Mouse (Mus musculus) embryo, embryonic 11 days (tissue): ENCODE results near the gene Ccdc89.
A peak's percentile ranks its signal among the peaks of the same experiment; 100 is the strongest.

ENCODE experiments used
- DNase-seq: peaks from one replicate; pipeline ENCODE4 v3.0.0-alpha.2; 2015

The Ccdc89 gene

GRCm38 (mm10) chr7:90426020-90427001 is at the start of gene Ccdc89:
TSS of gene Ccdc89 (plus strand) at chr7:90426577.
- peak; percentile 88 for DNase-seq

DNA sequence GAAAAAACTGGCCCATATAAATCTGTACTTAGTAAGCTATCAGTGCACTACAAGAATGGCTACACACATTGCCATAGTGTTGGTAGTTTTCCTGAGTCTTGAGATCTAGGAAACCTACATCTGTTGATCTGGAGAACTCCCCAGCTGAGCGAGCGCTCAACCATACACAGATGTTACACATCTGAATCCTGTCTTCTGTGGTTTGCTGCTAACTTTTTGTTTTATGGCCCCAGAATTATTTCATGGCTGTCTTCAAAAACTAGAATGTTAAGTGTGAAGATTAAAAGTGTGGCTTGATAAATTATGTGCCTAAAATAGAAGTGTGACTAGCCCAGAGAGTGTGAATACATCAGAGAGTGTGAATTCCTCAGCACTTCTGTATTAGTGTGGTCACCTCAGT is 42.0 kb upstream of the Ccdc89 start:
- no peak for DNase-seq

DNA sequence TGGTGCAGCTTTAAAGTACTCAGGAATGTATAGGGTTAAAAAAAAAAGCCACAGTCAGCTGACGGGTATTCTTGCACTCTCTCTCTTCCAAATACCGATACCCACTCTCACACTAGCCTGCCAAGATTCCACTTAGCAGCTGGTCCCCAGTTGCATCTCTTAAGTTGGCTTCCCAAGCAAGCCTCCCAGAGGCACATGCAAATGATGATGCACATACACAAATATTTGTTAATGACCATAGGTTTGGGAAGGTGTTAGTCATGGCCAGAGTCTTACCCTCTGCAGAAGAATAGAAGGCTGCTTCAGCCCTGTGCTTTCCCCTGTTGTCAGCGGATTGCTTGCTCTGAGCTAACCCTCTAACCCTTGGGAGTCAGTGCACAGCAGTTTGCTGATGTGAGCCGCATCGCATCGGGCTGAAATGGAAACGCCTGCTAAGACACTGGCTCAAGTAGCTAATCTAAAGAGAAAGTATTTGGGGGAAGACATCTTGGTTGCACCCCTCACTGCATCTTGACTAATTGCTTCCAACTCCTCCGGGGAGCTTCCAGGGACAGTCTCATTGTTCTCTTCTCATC is 39.4 kb upstream of the Ccdc89 start:
- peak; percentile 37 for DNase-seq

- peak; percentile 21 for DNase-seq
Observed at GRCm38 (mm10) chr7:90389765-90390164, 36.6 kb upstream of the Ccdc89 start.

GRCm38 (mm10) chr7:90395073-90395472 is 31.3 kb upstream of the Ccdc89 start:
- no peak for DNase-seq

DNA sequence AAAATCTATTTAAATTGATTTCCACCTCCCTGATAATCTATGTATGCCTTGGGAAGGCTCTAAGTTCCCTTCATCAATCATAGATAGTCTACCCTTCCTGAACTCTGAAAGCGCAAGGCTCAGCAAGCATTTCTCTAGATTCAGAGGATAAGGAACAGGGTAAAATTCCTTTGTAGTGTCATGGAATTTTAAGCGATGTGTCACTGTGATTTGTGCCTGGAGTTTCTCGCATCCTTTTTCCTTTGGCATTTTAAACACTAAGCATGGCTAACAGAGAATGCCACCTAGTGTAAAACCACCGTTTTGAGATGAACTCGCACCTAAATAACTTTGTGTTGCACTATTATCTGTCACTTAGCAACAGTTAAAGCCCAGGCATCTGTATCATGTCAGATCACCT is 30.4 kb upstream of the Ccdc89 start:
- DNase-seq: no peak

- peak; percentile 72 for DNase-seq
Observed at GRCm38 (mm10) chr7:90409934-90410333, 16.4 kb upstream of the Ccdc89 start.

DNA sequence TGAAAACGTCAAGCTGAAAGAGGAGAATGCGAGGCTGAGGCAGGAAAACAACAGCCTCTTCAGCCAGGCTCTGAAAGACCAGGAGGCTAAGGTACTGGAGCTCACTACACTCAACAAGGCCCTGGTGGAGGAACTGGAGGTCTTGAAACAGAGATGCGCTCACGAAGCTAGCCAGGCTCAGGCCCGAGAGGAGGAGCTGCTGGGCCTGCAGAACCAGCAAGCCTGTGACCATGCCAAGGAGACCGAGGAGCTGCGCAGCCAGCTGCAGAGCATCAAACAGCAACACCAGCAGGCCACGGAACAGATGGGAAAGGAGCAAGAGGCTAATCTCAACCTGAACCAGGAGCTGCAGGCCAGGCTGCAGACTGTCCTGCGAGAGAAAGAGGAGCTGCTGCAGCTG is 629 bp downstream of the Ccdc89 start:
- DNase-seq: no peak

DNA sequence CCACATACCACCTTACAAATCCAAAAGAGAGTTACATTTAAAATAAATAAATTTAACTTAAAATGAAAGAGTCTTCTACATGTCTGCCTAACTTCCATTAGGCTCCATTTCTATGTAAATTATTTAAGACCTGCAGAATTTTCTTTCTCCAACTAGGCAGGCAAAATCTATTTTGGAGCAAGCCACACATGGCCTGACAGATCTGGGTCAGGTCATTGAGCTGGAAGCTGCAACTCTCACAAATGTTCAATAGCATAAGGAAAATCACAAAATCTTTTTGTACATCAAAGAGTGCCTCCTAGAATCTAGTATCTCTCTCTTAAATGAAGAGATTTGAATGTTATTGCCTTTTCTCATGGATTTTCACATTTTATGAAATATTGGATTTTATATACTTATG is 5.8 kb downstream of the Ccdc89 start:
- no peak for DNase-seq

DNA sequence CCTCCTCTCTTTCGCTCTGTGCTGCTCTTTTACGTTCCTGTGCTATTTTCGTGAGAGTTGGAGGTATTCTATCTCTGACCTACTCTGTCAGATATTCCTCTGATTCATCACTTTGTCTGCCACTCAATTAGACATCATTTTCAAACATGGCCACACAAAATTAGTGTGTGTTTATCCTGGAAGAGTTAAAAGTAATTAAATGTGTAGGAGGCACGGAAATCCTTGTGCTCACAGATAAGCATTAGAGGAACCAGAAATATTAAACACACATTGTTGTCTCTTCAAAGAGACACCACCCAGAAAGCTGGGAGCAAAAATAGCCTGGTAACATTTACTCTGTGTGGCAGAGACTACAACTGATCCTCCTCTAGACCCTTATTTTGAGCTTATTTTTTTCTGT is 13.7 kb downstream of the Ccdc89 start:
- DNase-seq: no peak

DNA sequence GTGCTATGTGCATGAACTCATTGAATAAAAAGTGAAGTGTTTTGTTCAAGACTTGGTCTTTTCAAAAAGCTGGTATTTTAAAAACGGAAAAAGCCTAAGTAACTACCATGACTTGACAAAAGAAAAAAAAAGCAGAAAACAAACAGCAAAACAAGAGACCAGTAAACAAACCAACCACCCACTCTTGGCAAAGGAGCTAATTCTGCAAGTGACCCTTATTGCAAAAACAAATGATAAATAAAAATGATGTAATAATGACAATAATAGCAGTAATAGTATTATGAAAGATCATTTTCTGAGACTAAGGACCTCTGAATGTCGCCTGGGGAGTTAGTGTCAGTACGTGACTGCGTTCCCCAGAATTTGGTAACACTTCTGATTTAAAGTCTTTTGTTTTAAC is 15.7 kb downstream of the Ccdc89 start:
- DNase-seq: no peak

DNA sequence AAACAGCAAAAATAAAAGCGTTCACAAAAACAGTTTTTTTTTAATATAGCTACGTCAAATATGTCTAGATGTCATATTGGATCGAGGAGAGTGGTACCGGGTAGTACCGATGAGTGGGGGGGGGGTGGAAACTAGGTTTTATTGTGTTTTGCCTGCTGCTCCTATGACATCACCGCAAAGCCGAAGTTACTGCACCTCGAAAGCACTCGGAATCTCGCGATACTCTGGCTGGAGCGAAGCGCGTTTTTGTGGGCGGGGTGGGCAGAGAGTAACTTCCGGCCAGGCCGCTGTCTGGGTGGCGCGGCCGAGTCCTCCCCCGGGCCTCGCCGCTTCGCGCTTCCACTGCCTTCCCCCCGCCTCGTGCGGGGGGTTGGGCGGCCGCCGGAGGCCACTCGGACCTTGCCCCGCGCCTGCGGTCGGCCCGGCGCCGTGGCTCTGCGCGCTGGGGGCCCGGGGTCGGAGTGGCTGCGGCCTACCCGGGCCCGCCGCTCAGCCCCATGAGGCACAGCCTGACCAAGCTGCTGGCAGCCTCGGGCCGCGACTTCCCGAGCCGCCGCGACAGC is 16.2 kb downstream of the Ccdc89 start, which contains the start of gene Crebzf:
Gene Crebzf, plus strand, starts transcription at position 212 of the 563 bp plus-strand sequence.
- DNase-seq: peak; percentile 100

- DNase-seq: peak; percentile 82
Observed at GRCm38 (mm10) chr7:90443101-90444091, 17.0 kb downstream of the Ccdc89 start.

DNA sequence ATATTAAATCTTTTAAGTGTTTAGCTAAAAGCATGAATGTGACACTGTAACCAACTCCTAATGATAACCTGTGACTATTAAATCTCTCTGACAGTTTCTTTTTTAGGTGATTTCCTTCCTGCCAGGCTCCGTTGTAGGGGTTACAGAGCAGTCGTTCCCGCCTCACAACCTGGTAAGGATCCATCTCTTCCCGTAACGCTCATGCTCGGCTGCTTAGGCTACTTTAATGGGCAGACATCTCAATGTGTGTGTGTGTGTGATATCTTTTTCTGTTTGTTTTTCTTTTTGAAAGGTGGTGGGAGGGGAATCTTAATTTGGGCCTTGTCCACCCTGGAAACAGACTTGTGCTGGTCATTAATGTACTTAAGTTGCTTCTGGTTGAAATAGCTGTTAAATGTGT is 17.8 kb downstream of the Ccdc89 start:
- DNase-seq: no peak

GRCm38 (mm10) chr7:90456149-90456844 is 29.9 kb downstream of the Ccdc89 start:
- DNase-seq: no peak

GRCm38 (mm10) chr7:90456845-90457468 is 30.6 kb downstream of the Ccdc89 start, which contains the start of gene Tmem126a:
TSS of gene Tmem126a (minus strand) at chr7:90457229.
- DNase-seq: peak; percentile 92

DNA sequence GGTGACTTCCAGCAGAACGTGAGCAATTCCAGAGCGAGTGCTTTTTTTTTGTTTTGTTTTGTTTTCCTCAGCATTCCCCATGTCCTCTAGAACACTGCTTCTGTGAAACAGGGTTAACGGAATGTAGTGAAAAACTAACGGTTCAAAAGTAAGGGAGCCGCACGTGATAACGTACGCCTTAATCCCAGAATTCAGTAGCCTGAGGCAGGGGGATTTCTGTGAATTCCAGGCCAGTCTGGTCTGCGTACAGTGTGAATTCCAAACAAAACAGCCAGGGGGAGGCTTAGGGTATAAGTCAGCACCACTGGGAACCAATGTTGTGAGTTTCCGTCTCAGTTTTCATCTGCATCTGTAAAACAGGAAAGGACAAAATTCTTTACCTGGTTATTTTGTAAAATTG is 31.1 kb downstream of the Ccdc89 start:
- DNase-seq: peak; percentile 64

DNA sequence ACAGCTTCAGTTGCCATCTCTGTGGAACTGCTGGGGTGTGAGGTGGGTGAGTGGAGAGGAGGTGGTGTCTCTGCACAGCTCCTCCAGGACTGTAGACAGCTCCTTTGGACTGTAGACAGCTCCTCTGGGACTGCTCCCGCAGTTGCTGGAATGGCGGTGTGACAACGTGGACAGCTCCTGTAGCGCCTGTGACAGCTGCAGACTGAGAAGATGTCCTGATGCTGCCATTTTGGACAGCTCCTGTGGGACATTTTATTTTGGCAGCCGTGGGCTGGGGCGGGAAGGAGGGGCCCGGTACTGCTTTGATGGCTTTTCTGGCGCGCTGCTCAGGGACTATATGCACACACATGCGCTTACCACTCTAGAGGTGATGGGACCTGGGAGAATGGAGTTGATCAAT is 34.0 kb downstream of the Ccdc89 start:
- DNase-seq: peak; percentile 25

DNA sequence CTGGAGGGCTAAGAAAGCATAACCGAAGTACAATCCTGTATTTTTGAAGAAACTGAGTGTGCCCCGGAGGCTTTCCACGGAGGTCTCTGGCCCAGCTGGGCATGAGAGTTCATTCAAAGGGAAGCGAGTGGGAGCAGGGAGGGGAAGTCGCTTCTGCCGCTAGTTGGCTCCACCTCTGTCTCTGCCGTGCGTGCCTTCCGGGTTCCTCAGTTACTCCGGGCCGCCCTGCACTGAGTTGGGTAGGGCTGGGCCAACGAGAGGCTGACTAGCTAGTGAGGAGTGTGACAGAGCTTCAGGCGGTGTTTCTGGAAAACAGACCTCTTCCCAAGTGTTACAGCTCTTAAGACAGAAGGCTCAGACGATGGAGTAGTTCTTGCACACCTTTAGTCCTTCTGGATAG is 34.6 kb downstream of the Ccdc89 start:
- peak; percentile 48 for DNase-seq

DNA sequence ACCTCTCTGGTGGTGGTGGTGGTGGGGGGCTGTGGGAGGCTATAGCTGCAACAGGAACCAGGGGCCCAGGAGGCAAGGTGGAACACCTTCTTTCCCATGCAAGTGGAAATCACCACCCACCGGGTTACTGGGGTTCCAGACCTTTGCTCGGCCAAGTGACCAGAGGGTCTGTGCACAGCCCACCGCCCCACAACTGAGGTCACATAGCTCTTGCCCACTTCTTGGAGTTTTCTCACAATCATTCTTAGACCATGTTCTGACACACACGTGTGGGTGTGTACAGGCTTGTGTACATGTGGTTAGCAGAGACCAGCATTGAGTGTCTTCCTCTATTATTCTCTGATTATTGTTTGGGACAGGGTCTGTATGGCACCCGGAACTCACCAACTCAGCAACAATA is 35.1 kb downstream of the Ccdc89 start:
- no peak for DNase-seq

DNA sequence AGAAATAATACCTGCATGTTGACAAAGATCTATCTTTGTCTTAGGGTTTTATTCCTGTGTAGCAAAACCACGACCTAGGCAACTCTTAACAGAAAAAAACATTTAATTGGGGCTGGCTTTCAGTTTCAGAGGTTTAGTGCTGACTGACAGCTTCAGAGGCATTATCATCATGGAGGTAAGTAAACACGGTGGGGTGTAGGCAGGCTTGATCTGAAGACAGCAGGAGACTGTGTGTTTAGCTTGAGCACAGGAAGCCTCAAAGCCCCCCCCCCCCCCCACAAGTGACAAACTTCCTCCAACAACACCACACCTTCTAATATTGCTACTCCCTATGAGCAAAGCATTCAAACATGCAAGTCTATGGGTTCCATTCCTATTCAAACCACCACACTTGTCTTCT is 47.1 kb downstream of the Ccdc89 start:
- DNase-seq: no peak
